Mouse (Mus musculus) heart, embryonic 11.5 days (tissue): ENCODE measurements around the gene Olfr1009. TPM values are rescaled to one million over a fixed set of nuclear protein-coding genes. Genes with fewer than 3 reads are reported as not detected.
"Not testable (repeated sequence)": the region's sequence is repeated elsewhere in the genome, so short reads cannot be mapped to it uniquely, and the experiment has no call there.

Source experiments
- ATAC-seq: fragments of 200-750 bp; cut with Nextera tagmentation; replicated peaks from 2 replicates; pipeline ENCODE4 v1.8.0; 2017; ENCODE audit warnings: moderate library complexity; ENCODE audit not compliant: insufficient number of reproducible peaks, low FRiP score, low TSS enrichment
- H3K27ac ChIP-seq: fragments of 300-500 bp; sonication (generic); 2 replicates; pipeline ENCODE4 v1.5.1; 2014; ENCODE audit warnings: mild to moderate bottlenecking, low read depth, low read length
- H3K27me3 ChIP-seq: fragments of 300-500 bp; sonication (generic); 2 replicates; pipeline ENCODE4 v1.6.1; 2014; ENCODE audit warnings: mild to moderate bottlenecking, low read length, mixed read lengths; ENCODE audit not compliant: control insufficient read depth, insufficient read depth
- H3K36me3 ChIP-seq: fragments of 300-500 bp; sonication (generic); 2 replicates; pipeline ENCODE4 v1.6.1; 2014; ENCODE audit warnings: mild to moderate bottlenecking, low read length, moderate library complexity, mixed read lengths; ENCODE audit not compliant: control insufficient read depth, insufficient read depth
- H3K4me1 ChIP-seq: fragments of 300-500 bp; sonication (generic); 2 replicates; pipeline ENCODE4 v1.6.1; 2014; ENCODE audit warnings: low read length; ENCODE audit not compliant: control insufficient read depth, insufficient read depth
- H3K4me2 ChIP-seq: fragments of 300-500 bp; sonication (generic); 2 replicates; pipeline ENCODE4 v1.6.1; 2014; ENCODE audit warnings: mild to moderate bottlenecking, moderate library complexity
- H3K4me3 ChIP-seq: fragments of 300-500 bp; sonication (generic); 2 replicates; pipeline ENCODE4 v1.5.1; 2014; ENCODE audit warnings: low read depth, low read length
- H3K9ac ChIP-seq: fragments of 300-500 bp; sonication (generic); 2 replicates; pipeline ENCODE4 v1.6.1; 2014; ENCODE audit warnings: mild to moderate bottlenecking, low read depth, low read length, moderate library complexity
- H3K9me3 ChIP-seq: fragments of 300-500 bp; sonication (generic); replicated peaks from 2 replicates; pipeline ENCODE4 v1.6.1; 2016; ENCODE audit warnings: low read length; ENCODE audit not compliant: control insufficient read depth
- WGBS: fragments of 180-500 bp; shearing (Covaris S2); extraction: QIAGEN DNeasy Blood & Tissue Kit; methylation state at CpG from one replicate; pipeline ENCODE4 v1.1.7; 2014; ENCODE audit not compliant: insufficient replicate concordance; 5-methylcytosine and 5-hydroxymethylcytosine counted together
- polyA plus RNA-seq: library from polyadenylated mRNA; unstranded; fragments of >200 nt; fragmentation: Nextera tagmentation; extraction: Ambion mirVana; gene quantifications from 2 replicates; pipeline ENCODE4 v1.2.1, GENCODE M21; 2014

Olfr1009 gene
- polyA plus RNA-seq: not detected in 2 replicates

DNA sequence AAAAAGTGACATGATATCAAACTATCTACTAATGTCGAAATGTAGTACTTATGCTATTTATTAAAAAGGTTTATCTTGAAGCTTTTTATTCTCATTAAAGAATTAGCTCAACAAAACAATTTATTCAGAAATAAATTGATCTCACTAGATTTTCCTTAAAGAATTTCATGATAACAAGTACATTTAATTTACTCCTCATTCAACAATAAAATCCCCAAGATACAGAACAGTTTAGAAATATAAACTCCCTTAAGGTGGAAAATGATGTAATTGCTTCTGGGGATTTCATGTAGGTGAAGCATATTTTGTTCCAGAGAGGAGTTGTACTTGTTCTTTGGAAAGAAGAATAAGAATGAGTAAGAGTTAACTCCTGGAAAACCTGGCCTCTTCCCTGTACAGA, at the start of gene Olfr1009:
Gene Olfr1009, plus strand, starts transcription at position 301 of the 400 bp plus-strand sequence.
- no peaks in the 10 kb centered on the region for H3K36me3 ChIP-seq
- no peak within 1 kb of the TSS for H3K27ac ChIP-seq
- no peak within 1 kb of the TSS for H3K9ac ChIP-seq
- H3K27me3 ChIP-seq: no peaks in the 10 kb centered on the region
- WGBS: 81% methylated on average over 1 of the region's 1 CpGs
- no peaks in the 10 kb centered on the region for H3K9me3 ChIP-seq
- H3K4me2 ChIP-seq: no peak within 1 kb of the TSS
- H3K4me3 ChIP-seq: no peak within 1 kb of the TSS
- H3K4me1 ChIP-seq: no peaks in the 10 kb centered on the region
- ATAC-seq: no peak

DNA sequence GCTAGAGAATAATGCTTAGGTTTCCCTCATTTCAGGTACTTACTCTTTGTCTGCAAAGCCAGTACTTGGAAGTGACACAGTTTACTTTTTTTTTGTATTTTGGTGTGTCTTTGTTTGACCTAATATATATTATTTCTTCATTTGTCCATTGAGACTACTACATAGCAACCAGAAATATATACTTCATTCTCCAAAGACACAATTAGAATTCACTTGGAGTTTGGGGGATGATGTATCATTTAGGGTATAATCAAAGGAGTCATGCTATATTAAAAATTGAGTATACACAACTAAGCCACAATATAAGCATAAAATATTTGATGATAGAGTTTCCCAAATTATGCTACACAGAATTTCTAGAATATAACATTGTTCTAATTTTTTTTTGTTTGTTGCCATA, 36.6 kb upstream of the Olfr1009 start, which contains the start of gene Olfr1006:
Gene Olfr1006, minus strand, starts transcription at position 101 of the 400 bp plus-strand sequence.
- Histone ChIP-seq H3K4me1 (no peaks in the 10 kb centered on the region), H3K36me3 (no peaks in the 10 kb centered on the region), H3K4me3 (no peak within 1 kb of the TSS), H3K9ac (no peak within 1 kb of the TSS), H3K4me2 (no peak within 1 kb of the TSS), H3K27me3 (no peaks in the 10 kb centered on the region), H3K27ac (no peak within 1 kb of the TSS), H3K9me3 (no peaks in the 10 kb centered on the region)
- no peak for ATAC-seq

DNA sequence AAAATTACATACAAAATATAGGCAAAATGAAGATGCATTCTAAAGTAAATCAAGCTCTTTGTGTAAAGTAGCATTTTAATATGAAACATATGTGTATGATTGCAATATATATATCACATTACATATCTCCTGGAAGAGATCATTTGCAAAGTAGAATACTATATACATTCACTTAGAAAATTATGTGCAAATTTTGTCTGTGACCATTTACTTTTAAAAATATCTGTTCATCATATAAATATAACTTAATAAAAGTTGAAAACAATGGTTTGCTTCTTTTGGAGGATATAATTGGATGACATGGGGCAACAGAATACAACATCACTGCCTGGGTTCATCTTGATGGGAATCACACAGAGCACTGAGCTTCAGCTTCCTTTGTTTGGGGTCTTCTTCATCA, 26.1 kb upstream of the Olfr1009 start, which contains the start of gene Olfr1008:
Gene Olfr1008, plus strand, starts transcription at position 301 of the 400 bp plus-strand sequence.
- Histone ChIP-seq H3K36me3 (no peaks in the 10 kb centered on the region), H3K27me3 (no peaks in the 10 kb centered on the region), H3K4me3 (no peak within 1 kb of the TSS), H3K4me2 (no peak within 1 kb of the TSS), H3K4me1 (no peaks in the 10 kb centered on the region), H3K27ac (no peak within 1 kb of the TSS), H3K9me3 (no peaks in the 10 kb centered on the region), H3K9ac (no peak within 1 kb of the TSS)
- no peak for ATAC-seq

DNA sequence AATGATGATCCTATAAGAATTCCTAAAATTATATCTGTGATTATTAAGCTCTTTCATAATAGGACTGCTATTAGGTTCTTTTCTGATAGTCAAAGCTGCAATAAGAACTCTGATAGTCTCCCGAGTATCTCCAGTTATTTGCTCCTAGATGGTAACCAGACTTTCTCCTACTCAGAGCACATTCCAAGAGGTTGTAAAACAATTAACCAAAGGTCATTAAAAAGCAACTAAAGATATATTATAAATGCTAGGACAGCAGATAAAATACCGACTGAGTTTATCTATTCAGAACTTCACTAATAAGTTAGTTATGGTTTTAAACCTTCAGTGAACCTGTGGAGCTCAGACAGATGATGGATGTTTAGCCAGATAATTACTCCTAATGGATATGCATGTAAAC, 4.5 kb upstream of the Olfr1009 start:
- H3K27me3 ChIP-seq, ATAC-seq, H3K9ac ChIP-seq, H3K36me3 ChIP-seq, H3K4me3 ChIP-seq, H3K27ac ChIP-seq, H3K9me3 ChIP-seq, H3K4me1 ChIP-seq, H3K4me2 ChIP-seq: not testable (repeated sequence)
- WGBS: 75% methylated on average over 2 of the region's 2 CpGs

DNA sequence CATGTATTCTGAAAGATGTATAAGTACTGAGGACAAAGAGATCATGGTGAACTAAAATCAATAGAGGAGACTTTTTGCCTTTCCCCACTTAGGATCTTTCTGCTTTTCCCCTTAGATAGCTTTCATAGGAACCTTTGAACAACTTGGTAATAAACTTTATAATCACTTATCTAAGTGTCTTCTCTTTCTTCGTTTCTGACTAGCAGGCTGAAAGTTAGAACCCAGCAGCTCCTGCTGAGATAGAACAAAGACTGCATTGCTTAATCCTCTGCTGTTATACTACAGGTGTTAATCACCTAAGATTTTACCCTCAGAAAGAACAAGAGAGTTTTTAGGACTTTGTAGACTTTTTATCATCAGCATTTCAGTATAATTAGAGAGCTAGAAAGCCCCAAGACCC, 4.1 kb upstream of the Olfr1009 start:
- H3K4me3 ChIP-seq: no peak overlapping the region
- H3K27me3 ChIP-seq: no peaks in the 10 kb centered on the region
- H3K9ac ChIP-seq: no peak overlapping the region
- H3K36me3 ChIP-seq: no peaks in the 10 kb centered on the region
- 26% methylated on average over 1 of the region's 1 CpGs for WGBS
- H3K4me2 ChIP-seq: no peak overlapping the region
- H3K27ac ChIP-seq: no peak overlapping the region
- H3K9me3 ChIP-seq: no peaks in the 10 kb centered on the region
- no peak for ATAC-seq
- no peaks in the 10 kb centered on the region for H3K4me1 ChIP-seq

DNA sequence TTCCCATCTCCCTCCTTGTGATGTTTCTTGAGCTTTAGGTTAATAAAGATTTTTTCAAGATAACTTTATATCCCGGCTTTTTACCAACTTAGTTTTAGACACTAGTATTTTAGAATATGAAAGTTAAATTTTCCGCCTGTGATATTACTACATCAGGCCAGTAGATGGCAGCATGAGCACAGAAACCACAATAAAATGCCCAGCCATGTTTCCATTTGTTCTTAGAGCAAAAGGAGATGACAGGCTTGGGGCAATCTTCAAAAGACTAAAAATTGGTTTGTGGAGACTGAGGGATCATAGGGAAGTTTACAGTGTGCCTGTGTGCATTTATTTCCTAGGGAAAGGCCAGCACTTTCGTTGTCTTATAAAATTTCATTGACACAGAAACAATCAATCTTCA, 10.6 kb downstream of the Olfr1009 start:
- Histone ChIP-seq H3K36me3 (no peaks in the 10 kb centered on the region), H3K9me3 (no peaks in the 10 kb centered on the region), H3K4me1 (no peaks in the 10 kb centered on the region), H3K27me3 (no peaks in the 10 kb centered on the region), H3K4me2 (no peak overlapping the region), H3K4me3 (no peak overlapping the region), H3K27ac (no peak overlapping the region), H3K9ac (no peak overlapping the region)
- WGBS: 9% methylated on average over 3 of the region's 3 CpGs
- no peak for ATAC-seq

DNA sequence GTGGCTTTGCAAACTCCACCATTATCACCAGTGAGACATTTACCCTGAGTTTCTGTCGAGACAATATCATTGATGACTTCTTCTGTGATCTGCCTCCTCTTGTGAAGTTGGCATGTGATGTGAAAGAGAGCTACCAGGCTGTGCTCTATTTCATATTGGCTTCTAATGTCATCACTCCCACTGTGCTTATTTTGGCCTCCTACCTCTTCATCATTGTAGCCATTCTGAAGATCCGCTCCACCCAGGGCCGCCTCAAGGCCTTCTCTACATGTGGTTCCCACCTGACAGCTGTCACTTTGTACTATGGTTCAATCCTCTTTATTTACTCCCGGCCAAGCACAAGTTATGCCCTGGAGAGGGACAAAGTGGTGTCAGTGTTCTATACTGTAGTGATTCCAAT, 38.6 kb downstream of the Olfr1009 start:
- Histone ChIP-seq H3K27me3 (no peaks in the 10 kb centered on the region), H3K9me3 (no peaks in the 10 kb centered on the region), H3K36me3 (no peaks in the 10 kb centered on the region), H3K4me2 (no peak overlapping the region), H3K4me1 (no peaks in the 10 kb centered on the region), H3K27ac (no peak overlapping the region), H3K4me3 (no peak overlapping the region), H3K9ac (no peak overlapping the region)
- no peak for ATAC-seq
- WGBS: 70% methylated on average over 4 of the region's 4 CpGs

DNA sequence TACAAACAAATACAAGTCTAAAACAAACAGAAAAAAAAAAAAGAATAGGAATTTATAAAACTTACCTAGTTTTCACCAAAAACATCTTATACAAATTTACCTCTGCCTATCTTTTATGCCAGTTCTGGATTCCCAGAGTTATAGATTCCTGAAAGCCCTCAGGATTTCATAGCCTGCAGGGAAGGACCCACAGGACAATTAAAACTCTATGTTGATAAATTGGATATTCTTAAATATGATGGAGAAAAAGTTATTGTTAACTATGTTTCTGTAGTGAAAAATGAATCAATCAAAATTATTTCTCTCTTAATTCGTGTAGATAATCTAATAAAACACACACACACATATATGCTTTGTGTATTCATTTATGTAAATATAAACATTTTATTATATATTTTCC, 47.4 kb downstream of the Olfr1009 start, which contains the start of gene Olfr1012:
Gene Olfr1012, minus strand, starts transcription at position 101 of the 400 bp plus-strand sequence.
- no peaks in the 10 kb centered on the region for H3K27me3 ChIP-seq
- H3K4me1 ChIP-seq: no peaks in the 10 kb centered on the region
- H3K4me2 ChIP-seq: no peak within 1 kb of the TSS
- no peak within 1 kb of the TSS for H3K27ac ChIP-seq
- no peak within 1 kb of the TSS for H3K9ac ChIP-seq
- H3K9me3 ChIP-seq: no peaks in the 10 kb centered on the region
- 48% methylated on average over 1 of the region's 1 CpGs for WGBS
- H3K4me3 ChIP-seq: no peak within 1 kb of the TSS
- no peaks in the 10 kb centered on the region for H3K36me3 ChIP-seq
- no peak for ATAC-seq

DNA sequence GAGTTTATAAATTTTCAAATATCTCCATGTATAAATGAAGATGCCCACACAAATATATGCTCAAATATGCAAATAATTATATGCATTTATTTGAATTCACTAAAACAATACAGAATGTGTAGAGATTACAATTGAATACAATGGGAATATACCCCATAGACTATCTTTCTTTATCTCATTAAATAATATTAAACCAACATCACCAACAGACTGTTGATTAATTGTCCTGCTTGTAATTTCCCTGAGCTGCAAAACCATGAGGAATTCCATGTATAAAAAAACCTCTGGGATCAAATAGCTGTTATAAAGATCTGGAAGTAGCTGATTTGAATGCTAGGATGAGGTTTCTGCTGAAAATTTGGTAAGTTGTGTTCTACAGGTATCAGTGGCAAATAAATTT, 51.6 kb downstream of the Olfr1009 start, which contains the start of gene Olfr1013:
Gene Olfr1013, plus strand, starts transcription at position 301 of the 400 bp plus-strand sequence.
- Histone ChIP-seq H3K9ac (no peak within 1 kb of the TSS), H3K4me1 (no peaks in the 10 kb centered on the region), H3K36me3 (no peaks in the 10 kb centered on the region), H3K4me3 (no peak within 1 kb of the TSS), H3K27me3 (no peaks in the 10 kb centered on the region), H3K9me3 (no peaks in the 10 kb centered on the region), H3K4me2 (no peak within 1 kb of the TSS), H3K27ac (no peak within 1 kb of the TSS)
- ATAC-seq: no peak
